Mouse (Mus musculus): ENCODE data around the gene Hist1h4d. TPM values are rescaled to one million over a fixed set of nuclear protein-coding genes. Genes with fewer than 3 reads are reported as not detected.
"Not testable (repeated sequence)": the region's sequence is repeated elsewhere in the genome, so short reads cannot be mapped to it uniquely, and the experiment has no call there.

Gene Hist1h4d
- total RNA-seq, 2 experiments from 2014 or later = 33.6 to 46.4 TPM

DNA sequence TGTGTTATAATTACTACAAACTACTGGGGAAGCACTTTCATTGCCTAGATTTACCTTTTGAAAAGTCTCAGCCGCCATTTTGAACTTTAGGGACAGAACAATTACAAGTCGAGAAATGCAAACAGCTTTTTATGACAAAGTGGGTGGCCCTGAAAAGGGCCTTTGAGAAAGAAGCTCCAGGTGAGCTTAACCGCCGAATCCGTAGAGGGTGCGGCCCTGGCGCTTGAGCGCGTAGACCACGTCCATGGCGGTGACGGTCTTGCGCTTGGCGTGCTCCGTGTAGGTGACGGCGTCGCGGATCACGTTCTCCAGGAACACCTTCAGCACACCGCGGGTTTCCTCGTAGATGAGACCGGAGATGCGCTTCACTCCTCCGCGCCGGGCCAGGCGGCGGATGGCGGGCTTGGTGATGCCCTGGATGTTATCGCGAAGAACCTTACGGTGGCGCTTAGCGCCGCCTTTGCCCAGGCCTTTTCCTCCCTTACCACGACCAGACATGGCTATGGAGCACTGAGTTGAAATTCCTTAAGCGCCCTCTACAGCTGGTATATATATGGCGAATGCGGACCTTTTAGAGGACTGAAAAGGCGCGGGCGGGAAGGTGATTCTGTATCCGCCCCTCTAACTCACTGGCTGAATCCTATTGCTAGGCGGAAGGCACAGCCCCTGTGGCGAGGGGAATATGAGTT is 30.1 kb upstream of the Hist1h4d start, which contains the start of gene Hist1h4f:
Gene Hist1h4f (minus strand): TSS at position 503 of the 689 bp plus-strand sequence.
- DNase-seq (ENCODE audit: low spot score) = peak; percentile 78

DNA sequence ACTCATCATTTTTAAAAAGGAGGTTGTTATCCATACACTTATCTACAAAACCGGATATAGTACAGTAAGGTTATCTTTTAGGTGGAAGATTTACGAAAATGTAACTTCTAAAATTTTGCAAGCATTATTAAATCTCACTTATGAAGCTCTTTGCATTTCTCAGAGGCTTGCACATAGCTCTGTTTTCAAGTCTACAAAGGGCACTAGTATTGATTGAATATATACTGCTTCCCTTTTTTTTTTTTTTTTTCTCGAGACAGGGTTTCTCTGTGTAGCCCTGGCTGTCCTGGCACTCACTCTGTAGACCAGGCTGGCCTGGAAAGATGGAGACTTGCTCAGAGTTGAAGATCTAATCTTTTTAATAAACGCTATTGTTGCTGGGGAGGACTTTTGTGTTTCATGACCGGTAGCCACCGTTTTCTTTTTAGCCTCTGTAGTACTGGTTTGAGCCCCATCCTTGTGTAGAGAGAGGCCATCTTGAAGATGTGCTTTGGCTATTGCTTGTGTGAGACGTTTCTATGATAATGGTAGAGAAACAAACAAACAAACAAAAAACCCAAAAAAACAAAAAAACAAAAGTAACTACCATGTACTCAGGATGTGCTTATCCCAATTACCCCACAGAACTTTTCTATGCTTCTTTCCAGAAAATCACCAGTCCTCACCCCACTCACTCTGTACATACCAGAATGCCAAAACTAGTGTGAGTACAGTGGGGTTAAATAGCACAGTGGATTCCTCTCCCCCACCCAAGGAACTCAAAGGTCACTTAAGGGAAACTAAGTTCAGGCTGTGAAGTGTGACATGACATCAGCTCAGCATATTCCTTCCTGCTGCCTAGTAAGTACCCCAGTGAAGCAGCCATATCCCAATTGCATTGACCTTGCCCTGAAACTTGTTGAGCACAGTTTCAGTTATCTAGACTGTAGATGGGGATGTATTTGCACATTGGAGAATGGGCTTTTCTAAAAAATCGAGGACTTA is 29.2 kb upstream of the Hist1h4d start:
- no peak for DNase-seq (ENCODE audit: low spot score)

DNA sequence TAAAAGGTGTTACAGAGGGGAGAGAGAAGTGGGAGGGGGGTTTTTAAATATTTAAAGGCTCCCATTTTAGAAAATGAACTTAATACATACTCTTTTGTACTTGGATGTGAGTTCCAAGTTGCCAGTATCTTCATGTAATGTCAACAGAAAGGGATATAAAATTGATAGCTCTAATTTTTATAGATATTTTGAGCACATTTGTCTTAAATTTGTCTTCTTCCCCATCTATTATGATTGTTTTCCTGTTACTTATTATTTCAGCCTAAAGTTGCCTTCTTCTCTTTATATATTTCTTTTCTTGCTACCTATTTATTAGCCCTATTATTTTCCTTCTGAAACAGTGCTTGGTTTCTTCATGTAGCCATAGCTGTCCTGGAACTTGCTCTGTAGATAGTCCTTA is 28.4 kb upstream of the Hist1h4d start, which contains the start of gene Hist1h1d:
Gene Hist1h1d (plus strand): TSS at position 301 of the 400 bp plus-strand sequence.
- no peak for DNase-seq (ENCODE audit: low spot score)

DNA sequence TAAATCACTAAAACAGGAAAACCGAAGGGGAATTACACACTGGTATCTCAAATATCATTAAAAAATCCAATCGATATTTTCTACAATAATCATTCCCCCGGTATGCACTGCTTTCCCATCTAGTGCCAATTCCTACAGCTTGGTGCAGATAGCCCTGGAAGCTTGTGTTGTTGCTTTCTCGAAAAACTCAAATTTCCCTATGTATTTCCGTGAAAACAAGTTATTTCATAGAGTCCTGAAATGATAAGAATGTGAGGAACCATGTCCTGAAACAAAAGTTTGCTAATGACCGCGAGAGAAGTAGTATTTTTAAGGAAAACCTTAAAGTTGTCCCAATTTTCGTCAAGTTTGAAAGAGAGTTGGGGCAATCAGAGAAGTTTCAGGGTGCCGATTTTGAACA is 27.0 kb upstream of the Hist1h4d start:
- DNase-seq (ENCODE audit: low spot score) = no peak

DNA sequence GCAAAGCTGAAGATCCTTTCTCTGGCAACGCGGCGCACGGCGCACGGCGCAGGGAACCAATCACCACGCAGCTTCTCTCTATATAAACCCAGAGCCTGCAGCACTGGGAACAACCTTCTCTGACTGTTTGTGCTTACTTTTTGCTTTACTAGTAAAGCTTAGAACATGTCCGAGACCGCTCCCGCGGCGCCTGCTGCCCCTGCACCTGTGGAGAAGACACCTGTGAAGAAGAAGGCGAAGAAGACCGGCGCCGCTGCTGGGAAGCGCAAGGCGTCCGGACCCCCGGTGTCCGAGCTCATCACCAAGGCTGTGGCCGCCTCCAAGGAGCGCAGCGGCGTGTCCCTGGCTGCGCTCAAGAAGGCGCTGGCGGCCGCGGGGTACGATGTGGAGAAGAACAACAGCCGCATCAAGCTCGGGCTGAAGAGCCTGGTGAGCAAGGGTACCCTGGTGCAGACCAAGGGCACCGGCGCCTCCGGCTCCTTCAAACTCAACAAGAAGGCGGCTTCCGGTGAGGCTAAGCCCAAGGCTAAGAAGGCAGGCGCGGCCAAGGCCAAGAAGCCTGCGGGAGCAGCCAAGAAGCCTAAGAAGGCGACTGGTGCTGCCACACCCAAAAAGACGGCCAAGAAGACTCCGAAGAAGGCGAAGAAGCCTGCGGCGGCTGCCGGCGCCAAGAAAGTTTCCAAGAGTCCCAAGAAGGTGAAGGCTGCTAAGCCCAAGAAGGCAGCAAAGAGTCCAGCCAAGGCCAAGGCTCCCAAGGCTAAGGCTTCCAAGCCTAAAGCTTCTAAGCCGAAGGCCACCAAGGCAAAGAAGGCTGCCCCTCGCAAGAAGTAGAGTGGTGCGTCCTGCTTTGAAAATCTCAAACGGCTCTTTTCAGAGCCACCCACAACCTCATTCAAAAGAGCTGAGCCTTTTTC is 26.2 kb upstream of the Hist1h4d start:
- DNase-seq (ENCODE audit: low spot score) = peak; percentile 50

DNA sequence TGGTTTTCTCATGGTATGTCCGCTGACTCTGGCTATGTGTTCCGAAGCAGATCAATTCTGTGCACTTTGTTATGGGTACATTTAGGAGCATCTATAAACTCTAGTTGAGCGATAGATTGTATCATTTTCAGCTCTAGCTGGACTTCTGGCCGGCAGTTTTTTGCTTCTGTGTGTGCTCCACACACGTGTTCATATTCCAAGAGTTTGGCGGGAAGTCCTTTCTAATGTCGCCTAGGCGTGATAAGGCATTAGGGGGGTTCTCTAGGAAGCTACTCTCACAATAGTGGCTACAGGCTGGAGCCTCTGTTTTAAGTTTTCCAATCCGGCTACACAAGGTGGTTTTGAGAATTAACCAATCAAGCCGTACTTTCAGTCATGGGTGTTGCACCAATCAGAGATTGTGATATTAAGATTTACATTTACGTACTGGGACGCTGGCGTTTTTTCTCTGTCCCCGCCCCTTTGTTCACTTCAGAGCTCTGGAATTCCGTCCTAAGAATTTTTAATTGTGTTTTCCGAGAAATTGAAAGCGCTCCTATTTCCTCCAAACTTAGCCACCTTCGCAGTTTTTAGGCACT is 25.5 kb upstream of the Hist1h4d start:
- DNase-seq (ENCODE audit: low spot score) = peak; percentile 62

DNA sequence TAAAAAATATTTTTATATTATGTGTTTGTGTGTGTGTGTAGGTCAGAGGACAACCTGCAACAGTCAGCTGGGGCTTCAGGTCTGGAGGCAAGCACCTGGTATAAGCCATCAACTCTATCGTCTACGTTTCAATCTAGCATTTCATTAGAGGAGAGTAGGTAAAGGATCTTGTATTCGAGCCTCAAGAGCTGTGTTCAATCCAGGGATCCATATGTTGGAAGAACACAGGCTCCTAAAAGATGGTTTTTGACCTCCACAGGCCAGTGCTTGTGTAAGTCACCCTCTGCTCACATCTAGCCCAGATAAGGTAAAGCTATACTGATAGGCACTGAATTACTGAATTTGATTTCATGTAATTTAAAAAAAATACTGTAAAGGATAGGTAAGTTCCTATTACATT is 24.5 kb upstream of the Hist1h4d start:
- no peak for DNase-seq (ENCODE audit: low spot score)

DNA sequence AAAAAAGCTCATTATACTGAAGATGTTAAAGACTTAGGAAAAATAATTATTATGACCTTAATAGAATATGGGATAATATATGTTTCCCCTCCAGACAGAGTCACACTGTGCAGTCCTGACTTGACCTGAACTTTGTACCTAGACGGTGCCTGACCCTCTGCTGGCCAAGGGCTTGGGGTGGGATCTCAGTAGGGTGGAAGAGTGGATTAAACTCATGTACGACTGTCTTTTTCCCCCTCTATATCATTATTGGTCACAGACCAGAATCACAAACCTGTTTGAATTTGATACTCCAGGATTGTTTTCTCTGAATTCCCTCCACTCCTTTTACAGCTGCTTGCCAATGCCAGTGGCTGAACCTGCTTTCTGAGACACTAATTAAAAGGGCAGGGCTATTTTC is 20.7 kb upstream of the Hist1h4d start:
- not testable (repeated sequence) for DNase-seq (ENCODE audit: low spot score)

DNA sequence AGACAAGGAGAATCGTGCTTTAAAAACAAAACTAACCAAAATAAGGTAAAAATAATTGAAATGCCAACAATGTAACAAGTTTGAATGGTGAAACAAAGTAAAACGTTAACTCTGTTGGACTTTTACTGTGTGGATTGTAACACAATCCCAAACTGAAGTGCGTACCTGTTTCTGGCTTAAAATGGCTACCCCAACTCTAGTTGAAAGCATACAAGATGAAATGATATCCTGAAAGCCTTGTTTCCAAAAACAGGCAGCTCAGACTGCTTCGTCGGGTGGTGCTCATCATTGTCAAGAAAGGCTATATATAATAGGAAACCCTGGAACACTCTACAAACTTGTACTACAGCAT is 19.9 kb upstream of the Hist1h4d start:
- DNase-seq (ENCODE audit: low spot score) = not testable (repeated sequence)

DNA sequence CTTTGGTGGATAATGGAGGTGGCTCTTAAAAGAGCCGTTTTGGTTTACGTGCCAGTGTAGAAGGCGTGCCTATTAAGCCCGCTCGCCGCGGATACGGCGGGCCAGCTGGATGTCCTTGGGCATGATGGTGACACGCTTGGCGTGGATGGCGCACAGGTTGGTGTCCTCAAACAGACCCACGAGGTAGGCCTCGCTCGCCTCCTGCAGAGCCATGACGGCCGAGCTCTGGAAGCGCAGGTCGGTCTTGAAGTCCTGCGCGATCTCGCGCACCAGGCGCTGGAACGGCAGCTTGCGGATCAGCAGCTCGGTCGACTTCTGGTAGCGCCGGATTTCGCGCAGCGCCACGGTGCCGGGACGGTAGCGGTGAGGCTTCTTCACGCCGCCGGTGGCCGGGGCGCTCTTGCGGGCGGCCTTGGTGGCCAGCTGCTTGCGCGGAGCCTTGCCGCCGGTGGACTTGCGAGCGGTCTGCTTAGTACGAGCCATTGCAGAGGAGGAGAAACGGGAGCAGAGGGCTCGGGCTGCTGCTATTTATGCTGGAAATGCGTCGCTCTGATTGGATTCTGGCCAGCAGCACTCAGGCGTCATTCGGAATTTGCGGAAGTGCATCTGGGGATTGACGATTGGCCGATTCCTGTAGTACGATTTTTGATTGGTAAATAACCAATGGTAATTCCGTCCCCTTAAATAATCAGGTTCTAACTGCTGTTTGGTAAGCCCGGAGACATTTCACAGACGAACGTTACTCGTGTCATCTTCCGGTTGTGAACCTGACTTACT is 19.3 kb upstream of the Hist1h4d start, which contains the start of gene Hist1h3e:
Gene Hist1h3e (minus strand): TSS at position 487 of the 777 bp plus-strand sequence.
- peak; percentile 91 for DNase-seq (ENCODE audit: low spot score)

DNA sequence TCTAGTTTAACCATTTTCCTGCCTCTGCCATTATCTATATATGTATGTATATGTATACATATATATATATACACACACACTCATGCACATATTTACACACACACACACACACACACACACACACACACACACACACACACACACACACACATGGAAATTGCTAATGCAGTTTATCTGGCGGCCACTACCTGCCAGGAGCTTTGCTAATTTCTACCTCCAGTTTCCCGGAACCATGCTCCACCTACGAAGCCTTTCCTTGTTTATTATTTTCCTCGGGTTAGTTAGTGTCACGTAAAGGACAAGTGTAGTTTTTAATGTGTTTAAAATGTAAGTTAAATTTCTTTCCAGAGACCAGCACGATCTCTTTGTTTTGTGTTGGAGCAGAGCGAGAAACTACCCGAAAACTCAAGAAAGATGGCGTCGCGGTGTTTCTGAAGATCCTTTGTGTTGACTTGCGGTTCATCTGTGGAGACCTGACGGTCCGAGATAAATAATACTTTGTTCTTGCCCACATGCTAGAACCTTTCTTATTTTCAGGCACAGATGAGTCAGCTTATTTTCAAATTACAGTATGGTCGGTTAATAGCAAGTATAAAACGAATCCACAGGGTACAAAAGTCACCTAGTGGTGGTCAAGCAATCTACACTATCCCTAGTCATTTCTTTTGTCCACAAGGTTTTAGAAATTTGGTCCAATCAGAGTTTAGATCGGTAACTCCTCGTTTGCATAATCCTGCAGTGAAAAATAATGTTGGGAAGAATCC is 18.5 kb upstream of the Hist1h4d start:
- peak; percentile 25 for DNase-seq (ENCODE audit: low spot score)

DNA sequence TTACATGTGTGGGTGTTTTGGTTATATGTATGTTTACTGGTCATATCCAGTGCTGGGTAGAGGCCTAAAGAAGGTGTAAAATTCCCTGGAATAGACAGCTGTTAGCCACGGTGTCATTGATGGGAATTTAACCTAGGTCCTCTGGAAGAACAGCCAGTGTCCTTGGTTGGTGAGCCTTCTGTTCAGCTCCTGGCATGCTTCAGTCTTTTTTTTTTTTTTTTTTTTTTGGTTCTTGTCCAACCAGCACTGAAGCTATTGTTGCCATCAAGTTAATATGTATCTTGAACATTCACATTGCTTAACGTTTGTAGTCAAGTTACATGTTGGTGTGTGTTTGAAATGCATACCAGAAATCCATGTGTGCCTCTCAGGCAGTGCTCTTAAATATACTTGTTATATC is 16.9 kb upstream of the Hist1h4d start:
- no peak for DNase-seq (ENCODE audit: low spot score)

DNA sequence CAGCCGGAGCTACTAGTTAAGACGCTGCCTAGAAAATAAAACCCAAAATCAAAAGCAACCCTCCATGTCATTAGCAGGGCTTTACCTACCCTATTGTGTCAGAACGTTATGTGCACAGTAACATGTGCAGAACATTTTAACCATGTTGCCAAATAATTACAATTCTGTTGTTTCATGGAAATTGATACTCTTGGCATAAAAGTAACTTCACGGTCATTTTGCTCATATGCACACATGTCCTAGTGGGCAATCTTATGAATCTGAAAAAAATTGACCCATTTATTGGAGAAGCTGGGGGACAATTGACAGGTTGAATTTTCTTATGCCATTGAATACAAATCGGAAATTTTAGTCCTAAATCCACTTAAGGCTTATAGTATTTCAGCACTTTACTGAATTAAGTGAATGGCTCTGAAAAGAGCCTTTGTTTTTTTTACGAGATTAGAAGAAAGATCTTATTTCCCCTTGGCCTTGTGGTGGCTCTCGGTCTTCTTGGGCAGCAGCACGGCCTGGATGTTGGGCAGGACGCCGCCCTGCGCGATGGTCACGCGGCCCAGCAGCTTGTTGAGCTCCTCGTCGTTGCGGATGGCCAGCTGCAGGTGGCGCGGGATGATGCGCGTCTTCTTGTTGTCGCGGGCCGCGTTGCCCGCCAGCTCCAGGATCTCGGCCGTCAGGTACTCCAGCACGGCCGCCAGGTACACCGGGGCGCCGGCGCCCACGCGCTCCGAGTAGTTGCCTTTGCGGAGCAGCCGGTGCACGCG is 11.0 kb upstream of the Hist1h4d start:
- not testable (repeated sequence) for DNase-seq (ENCODE audit: low spot score)

DNA sequence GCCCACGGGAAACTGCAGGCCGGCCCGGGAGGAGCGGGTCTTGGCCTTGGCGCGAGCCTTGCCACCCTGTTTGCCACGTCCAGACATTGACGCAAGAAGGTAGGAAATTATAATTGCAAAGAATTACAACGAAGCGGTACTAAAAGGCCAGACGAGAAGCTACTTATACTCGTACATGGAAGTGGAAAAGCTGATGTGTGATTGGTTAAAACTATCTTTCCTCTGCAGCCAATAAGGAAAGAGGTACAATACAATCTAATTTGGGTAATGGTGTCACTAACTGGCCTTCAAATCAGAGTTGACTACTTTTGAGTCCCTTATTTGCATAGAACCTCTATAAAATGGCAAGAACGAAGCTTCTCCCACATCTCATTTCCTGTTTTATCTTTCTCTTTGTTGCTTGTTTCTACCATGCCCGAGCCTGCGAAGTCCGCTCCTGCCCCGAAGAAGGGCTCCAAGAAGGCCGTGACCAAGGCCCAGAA is 10.3 kb upstream of the Hist1h4d start, which contains the start of the genes Hist1h2ae and Hist1h2bg:
Gene Hist1h2ae (minus strand): TSS at position 199 of the 482 bp plus-strand sequence.
Gene Hist1h2bg (plus strand): TSS at position 375 of the 482 bp plus-strand sequence.
- peak; percentile 52 for DNase-seq (ENCODE audit: low spot score)

DNA sequence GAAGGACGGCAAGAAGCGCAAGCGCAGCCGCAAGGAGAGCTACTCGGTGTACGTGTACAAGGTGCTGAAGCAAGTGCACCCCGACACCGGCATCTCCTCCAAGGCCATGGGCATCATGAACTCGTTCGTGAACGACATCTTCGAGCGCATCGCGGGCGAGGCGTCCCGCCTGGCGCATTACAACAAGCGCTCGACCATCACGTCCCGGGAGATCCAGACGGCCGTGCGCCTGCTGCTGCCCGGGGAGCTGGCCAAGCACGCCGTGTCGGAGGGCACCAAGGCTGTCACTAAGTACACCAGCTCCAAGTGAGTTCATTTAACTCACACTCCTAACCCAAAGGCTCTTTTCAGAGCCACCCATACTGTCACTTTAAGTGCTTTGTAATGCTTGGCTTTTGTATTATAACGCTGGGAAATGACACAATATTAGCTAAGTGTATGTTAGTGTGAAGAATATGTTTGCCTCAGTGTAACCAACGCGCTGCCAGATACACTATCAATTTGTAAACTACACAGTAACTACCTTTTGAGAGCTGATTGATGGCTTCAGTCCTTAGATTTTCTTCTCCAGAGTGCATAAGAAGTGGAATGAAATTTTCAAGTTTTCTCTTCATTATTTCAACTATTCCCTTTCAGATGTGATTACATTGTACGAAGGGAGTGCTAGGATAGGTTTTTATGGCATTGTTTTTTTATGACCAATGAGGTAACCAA is 9.7 kb upstream of the Hist1h4d start:
- not testable (repeated sequence) for DNase-seq (ENCODE audit: low spot score)

DNA sequence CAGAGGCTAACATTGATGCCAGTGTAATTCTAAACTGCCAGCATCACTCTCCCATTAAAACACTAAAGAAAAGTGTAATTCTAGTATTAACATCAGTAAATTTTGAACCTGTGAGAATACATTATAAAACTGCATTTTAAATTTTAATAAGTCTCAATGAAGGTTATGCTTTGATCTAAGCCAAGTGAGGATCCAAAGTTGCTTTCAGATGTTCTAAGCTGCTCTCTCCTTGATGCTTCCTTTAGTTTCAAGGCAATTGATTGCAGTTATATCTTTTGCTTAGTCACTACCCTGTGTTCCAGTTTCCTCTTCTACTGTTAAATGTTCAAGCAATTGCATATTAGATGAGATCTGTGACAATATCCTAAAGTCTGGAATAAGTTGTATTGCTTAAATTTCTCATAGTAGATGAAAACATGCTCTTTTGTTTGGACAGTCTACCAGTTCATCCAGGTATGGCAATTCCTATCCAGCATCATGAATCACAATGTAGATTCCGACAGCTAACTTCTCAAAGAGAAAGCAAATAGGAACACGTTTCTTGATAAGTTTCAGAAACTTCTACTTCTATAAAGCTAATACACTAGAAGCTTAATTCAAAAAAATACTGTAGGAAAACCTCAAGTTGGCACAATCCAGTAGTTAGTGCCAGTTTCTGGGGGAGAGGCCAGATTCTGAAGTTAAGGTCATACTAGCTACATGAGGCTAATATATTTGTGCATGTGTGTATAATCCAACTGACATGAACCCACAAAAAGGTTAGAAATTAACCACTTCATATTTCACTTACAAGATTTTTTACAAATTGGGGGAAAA is 9.0 kb upstream of the Hist1h4d start:
- DNase-seq (ENCODE audit: low spot score) = no peak

Measured in gastrocnemius, adult 18-20 months (tissue).